Mouse (Mus musculus) spleen, postnatal 10 days (tissue): ENCODE results near the gene Tbc1d9.
A peak's percentile ranks its signal among the peaks of the same experiment; 100 is the strongest.

ENCODE experiments used
- DNase-seq, 2 experiments: peaks; one replicate each; pipeline ENCODE4 v3.0.0; 2021 to 2022; ENCODE audit warnings: low spot score in 2 of 2

The Tbc1d9 gene

DNA sequence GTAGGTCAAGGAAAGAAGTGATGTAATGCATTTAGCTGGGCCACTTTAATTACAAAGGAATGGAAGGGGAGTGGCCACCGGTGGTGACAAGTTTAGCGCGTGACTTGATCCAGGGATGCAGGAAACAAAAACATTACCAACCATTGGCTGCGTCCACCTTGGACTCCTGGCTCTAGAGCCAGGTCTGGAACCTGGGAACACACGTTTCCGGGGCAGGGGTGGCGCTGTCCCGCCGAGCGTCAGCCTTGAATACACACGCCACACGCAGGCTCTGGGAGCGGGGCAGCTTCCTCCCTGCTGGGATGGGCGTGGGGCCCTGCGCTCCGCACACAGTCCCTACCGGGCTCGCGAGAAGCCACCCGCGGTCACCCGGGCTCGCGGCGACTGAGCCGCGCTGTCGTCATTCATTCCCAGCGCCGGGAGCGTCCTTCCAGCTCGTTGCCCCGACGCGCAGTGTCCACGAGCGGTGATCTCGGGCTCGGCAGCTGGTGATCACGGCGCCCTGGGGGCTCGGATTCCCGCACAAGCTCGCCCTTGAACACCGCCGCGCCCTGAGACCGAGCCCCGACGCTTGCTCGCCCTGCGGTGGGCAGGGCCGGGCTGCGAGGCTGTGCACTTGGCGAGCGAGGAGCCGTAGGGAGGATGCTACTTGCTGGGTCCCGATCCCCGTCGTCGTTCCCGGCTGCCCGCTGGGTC, at the start of gene Tbc1d9:
TSS of gene Tbc1d9 (plus strand) at position 118 of the 696 bp plus-strand sequence.
- DNase-seq = peak; percentile 7 to 38

DNA sequence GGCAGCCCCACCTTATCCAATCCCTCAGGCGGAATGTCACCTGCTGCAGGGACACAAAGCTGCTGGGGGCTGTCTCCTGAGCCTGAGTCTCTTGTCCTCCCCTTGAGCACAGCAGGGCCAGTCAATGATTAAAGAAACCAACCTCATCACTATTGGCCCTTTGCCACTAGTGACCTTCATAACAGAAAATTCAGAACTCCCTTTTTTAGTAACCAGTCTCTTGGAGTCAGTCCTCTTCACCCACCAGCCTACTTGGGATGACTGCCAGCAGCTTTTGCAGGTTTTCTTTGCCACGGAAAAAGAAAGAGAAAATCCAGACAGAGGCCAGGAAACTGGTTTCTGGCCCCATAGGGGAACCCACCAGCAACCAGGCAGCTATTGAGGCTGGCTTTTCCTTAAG, 30.1 kb upstream of the Tbc1d9 start:
- no peak for DNase-seq

DNA sequence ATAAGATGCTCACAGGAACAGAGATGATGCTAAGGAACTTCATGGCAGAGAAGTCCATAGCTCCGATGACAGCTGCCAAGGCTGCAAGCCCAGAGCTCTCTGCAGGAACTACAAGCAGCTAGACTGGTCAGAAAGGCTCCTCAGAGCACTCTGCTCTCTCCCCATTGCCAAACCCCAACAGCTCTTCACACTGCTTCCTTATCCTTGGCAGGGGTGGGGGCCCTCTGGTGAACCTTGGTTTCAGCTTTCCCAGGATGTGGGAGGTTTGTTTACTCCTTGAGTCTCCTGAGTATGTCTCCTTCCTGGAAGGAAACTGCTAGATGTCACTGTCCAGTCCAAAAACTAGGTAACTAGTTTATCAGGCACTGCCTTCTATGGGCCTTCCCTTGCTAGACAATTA, 25.1 kb upstream of the Tbc1d9 start:
- DNase-seq = no peak

DNA sequence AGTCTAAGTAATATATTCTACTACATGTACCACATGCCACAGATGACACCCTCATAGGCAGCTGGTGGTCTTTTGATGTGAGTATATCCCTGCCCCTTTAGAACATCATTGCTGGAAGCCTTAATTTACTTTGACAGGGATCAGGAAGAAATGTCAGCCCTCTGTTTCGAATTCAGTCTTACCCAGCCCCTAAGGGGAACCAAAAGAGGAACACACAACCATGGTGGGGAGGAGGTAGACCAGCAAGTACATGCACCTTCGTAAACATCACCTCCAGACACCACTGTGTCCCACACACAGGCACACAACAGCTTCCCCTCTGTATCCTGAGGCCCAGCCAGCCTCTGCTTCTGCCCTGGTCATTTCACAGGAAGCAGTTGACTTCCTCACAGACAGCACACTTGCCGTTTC, 24.4 kb upstream of the Tbc1d9 start:
- peak in 1 of 2 experiments; percentile 33 for DNase-seq

DNA sequence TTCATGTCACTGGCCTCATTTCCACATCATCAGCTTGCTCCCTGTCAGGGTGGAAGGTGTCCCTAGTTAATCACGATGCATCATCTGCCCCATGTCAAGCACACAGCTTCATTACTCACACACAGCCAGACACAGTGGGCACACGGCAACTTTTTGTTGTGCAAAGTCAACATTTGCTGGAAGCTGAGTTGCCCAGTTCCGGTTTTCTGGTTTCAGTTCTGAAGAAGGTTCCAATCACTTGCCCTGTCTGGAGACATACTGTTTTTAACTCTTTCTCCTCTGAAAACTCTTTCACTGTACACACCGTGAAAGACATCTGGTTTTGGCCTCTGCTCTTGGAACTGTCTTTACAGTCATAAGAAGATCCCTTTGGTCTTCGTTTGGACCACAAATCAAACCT, 23.8 kb upstream of the Tbc1d9 start:
- DNase-seq = peak in 1 of 2 experiments; percentile 26

DNA sequence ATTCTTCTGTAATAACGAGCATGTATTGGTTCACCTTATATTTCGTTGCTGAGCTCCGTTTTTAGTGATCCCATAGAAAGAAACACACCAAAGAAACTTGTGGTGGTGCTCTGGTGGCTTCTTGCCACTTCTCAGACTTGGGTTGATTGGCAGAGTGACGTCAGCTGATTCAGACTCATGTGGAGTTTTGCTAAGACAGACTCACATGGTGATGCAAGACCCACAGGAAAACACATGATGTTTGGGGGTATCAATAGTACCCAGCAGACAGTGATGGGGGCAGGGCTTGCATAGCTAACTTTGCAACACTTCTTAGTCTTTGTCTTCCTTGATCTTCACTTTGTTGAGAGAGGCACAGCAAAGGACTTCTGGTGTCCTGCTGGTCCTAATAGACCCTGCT, 20.6 kb upstream of the Tbc1d9 start:
- DNase-seq = no peak

DNA sequence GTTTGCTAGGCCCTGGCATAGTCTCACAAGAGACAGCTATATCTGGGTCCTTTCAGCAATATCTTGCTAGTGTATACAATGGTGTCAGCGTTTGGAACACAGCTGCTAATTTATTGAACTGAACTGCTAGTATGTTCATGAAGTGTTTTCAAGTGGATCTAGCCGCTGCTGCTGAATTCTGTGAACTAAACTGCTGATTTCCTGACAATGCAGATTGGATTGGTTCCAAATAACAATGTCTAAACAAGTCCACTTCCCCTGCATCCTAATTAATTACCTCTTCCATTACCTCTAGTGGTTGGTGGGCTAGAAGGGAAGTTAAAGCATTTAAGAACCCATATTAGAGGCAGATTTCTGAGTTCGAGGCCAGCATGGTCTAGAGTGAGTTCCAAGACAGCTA, 19.7 kb upstream of the Tbc1d9 start:
- no peak for DNase-seq

DNA sequence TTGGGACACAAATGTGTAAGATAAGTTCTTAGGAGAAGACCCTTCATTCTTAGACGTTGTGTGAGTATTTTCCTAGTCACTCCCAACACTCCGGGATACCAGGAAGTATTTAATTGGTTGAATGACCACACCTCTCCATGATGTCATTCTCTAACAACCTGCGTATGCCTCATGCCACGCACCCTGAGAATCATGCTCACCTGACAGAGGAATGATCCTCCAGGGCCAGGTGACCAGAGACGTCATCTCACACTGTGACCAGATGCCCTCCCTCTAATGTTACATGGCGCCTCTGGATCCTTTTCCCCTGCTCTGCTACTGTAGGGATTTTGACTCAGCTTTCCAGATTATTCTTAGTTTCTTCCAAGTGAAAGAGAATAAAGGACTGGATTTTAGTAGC, 16.0 kb upstream of the Tbc1d9 start:
- no peak for DNase-seq

DNA sequence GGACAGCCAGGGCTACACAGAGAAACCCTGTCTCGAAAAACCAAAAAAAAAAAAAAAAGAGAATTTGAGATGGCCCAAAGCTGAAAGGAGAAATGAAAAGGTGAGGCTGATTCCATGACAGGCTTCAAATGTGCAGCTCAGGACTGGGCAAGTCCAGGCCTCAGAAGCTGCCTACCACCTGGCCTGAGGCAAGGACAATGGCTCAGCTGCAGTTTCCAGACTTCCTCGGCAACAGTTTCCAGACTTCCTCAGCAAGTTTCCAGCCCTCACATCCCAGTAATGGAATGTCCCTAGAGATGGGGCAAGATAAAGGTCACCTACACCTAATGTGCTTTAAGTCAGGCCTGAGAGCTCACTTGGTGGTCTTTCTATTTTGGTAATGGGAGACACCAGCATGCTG, 13.1 kb upstream of the Tbc1d9 start:
- no peak for DNase-seq

DNA sequence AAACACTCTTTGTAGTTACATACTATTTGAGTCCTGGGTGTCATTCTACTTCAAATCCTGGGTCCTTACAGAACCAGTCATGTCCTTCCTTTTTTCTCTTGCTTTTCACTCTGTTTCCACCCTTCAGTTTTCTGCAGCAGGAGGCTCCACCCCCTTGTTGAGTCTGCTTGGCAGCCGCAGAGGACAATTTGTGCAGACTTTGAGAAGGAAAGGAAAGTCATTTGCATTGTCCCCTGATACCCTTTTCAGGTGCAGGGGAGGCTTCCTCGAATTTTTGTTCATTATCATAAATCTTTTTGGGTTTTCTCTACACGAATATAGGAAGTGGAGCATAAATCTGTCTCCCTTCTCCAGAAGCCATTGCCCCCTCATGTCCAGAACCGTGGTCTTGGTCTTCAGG, 12.7 kb upstream of the Tbc1d9 start:
- DNase-seq = peak in 1 of 2 experiments; percentile 32

DNA sequence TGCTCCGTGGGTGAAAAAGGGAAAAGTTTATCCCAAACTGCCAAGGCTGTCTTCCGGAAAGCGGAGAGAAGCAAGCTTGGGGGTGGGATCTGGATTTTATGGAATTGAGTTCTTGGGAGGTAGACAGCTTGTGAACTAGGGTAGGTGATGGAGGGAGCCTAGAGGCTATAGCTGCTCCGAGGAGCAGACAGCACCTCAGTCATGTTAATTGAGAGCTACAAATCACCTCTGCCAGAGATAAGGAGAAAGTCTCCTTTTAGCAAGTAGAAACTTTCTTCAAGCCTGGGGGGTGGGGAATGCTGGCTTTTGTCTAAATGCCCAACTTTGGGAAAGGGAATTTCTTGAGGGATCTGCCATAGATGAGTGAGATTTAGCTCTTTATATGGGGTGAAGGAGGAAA, 10.0 kb upstream of the Tbc1d9 start:
- no peak for DNase-seq

DNA sequence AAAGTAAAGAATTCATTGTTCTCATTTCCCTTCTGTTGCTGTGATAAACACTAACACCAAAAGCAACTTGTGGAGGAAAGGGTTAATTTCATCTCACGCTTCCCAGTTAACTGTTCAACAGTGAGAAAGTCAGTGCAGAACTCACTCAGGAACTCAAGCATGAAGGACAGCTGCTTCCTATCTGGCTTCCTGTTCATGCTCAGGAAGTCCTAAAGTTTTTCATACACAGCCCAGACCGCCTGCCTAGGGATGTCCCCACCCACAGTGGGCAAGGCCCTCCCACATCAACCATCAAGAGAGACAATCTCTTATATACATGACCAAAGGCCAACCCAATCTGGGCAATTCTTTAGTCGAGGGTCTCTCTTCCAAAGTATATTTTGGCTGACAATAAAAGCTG, 6.2 kb upstream of the Tbc1d9 start:
- peak in 1 of 2 experiments; percentile 17 for DNase-seq

DNA sequence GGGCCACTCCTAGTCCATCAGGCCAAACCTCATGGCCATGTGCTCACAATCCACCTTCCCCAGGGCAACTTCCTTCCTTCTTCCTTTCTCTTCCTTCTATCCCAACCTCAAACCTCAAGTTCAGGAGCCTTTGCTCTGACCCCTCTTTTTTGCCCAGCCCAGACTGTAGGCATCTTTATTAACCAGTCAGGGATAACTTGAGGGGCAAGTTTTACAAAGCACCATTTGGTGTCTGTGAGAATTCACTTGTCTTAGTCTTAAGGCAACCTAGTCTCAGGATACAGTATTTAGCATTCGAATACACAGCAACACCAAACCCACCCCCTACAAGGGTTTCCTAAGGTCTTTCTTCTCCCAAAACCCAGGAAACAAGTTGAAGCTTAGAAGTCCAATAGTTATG, 5.5 kb upstream of the Tbc1d9 start:
- no peak for DNase-seq

DNA sequence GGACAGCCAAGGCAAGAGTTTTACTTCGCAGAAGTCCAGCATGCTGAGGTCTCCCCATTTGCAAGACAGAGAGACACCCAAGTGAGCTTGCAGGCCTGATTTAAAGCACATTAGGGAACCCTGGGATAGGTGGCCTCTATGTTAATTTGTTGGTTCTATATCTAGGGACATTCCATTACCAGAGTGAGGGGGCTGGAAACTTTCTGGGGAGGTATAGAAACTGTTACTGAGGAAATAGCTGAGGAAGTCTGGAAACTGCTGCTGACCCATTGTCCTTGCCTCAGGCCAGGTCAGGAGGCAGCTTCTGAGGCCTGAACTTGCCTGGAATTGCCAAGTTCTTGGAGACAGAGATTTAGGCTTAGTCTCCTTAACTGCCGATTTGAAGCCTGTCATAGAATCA, 4.5 kb upstream of the Tbc1d9 start:
- no peak for DNase-seq

DNA sequence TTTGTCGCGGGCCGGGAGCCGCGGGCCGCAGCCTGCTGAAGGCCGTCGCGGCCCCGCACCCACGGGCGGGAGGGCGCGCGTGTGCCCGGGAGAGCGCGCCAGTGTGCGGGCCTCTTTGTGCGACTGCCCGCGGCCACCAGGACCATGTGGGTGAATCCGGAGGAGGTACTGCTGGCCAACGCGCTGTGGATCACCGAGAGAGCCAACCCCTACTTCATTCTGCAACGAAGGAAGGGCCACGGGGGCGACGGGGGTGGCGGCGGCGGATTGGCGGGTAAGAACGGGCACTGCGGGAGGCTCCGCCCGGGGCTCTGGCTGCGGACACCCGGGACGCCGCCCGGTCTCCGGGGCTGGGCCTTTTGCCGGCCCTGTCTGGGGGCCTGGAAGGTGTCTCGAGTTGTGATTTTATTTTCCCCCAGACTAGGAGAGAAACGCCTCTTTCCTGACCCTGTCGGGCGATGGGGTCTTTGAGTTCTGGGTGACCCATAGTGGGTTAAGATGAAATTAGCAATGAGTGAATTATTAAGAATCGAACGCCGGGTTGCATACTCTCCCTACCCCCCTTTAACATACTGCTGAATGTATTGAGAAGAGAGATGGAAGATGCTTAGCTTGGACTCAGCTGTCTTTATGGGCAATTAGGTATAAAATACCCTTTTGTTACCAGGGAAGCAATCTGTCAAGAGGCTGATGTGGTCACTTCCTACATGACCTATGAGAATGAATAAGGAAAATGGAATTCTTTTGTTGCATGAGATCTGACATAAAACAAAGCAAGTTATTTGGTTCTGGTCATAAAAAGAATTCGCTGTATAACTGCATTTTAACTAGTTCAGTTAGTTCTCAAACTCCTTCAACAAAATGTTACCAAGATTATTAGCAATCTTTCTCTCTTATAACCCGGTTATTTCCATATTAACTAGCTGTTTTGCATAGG, 1.0 kb downstream of the Tbc1d9 start, which contains the start of gene Gm10645:
TSS of gene Gm10645 (minus strand) at position 240 of the 937 bp plus-strand sequence.
- peak in 1 of 2 experiments; percentile 28 for DNase-seq

DNA sequence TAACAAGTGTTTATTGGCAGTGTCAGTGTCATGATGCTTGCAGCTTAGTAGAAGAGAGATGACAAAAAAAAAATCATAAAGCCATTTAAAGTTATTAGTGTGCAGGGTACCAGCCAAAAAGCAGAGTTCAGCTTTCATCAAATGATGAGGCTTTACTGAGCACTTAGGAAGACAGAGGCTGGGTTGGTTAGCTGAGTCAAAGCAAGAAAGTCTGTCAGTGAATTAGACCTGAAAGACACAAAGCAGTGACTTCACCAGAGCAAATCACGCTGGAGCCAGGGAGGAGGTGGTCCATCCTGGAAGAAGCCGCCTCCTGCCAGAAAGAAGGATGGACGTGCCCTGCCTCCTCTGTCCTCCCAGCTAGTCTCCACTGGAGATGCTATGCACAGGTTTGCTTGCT, 2.8 kb downstream of the Tbc1d9 start:
- no peak for DNase-seq

DNA sequence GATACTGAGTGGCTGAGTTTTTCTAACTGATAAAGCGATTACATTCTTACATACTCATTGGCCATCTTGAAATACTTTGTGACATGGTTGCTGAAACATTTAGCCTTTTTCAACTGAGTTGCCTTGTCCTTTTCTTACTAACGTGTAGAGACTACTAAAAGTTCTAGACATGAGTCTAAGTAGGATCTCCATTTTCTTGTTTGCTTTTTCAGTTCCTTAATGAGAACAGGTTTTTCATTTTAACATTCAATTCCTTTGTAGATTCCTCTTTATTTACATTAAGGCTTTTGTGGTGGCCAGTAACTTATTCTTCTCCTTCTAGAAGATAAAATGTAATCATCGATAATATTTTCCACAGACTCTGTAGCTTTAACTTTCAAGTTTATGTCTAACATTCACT, 4.0 kb downstream of the Tbc1d9 start:
- no peak for DNase-seq

DNA sequence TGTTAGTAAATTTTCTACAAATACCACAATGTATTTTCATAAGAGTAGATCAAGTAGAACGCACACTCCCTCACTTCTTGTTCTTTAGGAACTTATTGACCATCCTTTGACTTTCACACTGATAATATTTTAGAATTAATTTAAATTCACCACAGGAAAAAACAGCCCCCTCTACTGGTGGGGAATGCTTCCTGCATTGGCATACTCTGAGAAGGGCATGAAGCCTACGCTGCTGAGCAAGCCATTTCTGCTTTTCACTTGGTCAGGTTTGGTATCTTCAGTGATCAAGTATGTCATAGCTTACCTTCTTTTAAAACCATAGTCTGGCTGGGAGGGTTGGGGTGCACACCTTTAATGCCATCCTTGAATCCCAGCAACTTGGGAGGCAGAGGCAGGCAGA, 4.6 kb downstream of the Tbc1d9 start:
- DNase-seq = peak in 1 of 2 experiments; percentile 44

DNA sequence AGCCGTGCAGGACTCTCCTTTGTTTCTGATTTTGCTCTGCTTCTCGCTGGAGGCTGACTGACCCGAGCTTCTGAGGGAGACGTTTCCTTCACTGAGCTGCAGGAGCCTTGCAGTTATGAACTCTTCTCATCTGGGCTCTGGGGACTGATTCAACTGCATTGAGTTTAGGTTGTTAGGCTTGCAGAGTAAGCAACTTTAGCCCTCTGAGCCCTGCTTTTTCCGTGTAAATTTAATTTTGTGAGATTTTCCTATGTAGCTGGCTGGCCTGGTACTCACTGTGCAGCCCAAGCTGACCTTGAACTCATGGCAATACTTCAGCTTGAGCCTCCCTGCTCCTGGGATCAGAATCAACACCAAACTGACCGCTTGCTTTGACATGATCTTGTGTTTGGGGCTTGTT, 5.7 kb downstream of the Tbc1d9 start:
- no peak for DNase-seq

DNA sequence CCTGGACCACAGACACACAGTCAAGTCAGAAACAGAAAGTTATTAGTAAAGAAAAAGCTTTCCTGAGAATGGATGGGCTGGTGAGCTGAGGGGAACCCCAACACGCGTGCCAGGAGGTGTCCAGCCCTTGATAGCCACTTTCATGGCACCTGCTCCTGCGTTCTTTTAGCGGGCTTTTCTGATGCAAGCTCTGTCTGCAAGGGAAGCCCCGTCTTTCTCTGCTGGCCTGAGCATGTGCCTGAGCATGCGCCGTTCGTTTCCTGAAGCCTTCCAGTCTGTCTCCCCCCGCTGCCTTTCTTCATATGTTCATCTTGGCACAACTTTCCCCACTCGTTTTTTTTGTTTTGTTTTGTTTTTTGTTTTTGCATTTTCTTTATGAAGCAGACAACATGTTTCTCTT, 10.5 kb downstream of the Tbc1d9 start:
- DNase-seq = no peak

DNA sequence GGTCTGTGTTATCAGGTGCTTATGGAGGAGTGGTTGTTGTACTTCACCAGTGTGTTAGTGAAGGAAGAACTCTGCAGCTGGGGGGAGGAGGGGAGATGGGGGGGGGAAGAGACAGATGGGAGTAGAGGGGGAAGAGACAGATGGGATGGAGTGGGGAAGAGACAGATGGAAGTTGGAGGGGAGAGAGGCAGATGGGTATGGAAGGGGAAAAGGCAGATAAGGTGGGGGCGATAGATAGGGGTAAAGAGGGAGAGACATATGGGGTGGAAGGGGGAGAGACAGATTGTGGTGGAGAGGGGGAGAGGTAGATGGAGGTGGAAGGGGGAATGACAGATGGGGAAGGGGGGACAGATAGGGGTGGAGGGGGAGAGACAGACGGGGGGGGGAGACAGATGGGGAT, 11.6 kb downstream of the Tbc1d9 start:
- DNase-seq = no peak

DNA sequence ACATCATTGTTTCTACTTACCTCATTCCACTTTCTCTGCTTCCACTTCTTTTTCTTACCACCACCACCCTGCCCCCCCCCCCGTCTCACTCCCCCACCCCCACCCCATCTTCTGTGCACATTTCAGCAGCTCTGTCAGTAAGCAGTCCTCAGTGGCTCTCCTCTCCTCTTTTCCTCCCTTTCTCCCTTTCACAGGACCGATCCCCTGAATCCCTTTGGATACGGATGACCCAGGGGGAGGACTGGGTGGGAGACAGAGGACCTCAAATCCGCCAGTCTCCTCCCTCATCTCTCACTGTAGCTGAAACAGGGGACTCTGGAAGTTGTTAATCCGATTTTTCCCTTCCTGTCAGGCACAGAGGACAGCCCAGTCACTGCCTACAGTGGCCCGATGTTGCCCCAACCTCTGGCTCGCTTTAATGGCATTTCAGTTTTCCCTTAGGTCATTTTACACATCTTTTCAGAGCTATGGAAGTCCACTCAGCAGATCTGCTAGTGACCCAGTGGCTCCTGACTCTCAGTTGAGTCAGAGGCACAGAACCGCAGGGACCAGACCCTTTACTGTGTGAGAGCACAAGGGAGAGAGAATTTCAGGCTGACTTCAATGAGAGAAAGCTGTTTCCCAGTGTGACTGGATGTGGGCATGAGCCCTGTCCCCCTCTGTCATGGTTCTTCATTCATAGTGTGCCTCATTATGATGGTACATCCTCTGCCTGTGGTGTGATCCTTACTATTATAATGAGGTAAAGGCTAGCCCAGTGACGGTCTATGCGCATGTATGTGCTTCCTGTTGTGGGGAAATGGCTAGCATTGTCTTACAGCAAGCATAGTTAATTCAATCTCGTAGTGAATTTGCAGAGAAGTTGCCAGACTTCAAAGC, 12.4 kb downstream of the Tbc1d9 start:
- no peak for DNase-seq
